Mouse (Mus musculus): ENCODE data around the gene Supt7l. TPM values are rescaled to one million over a fixed set of nuclear protein-coding genes. Genes with fewer than 3 reads are reported as not detected.
"Not testable (repeated sequence)": the region's sequence is repeated elsewhere in the genome, so short reads cannot be mapped to it uniquely, and the experiment has no call there.

Supt7l gene
- polyA plus RNA-seq (2012; rRNA removed) = 17.2 and 22.2 TPM in 2 replicates

DNA sequence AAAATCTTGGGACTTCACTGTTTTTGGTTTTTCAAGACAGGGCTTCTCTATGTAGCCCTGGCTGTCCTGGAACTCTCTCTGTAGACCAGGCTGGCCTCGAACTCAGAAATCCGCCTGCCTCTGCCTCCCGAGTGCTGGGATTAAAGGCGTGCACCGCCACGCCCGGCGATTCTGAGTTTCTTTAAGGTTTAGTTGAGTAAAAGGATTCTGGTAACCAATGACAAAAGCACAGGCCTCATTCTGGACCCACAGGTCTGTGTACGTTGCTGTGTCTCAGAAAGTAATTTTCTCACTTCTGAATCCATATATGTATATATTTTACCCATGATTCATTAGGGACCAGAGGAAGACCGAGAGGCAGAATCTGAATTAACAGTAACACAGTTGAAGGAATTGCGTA is at the start of gene Supt7l:
Gene Supt7l, minus strand, starts transcription at position 101 of the 400 bp plus-strand sequence.
- DNase-seq (ENCODE audit: low read depth) = not testable (repeated sequence)

DNA sequence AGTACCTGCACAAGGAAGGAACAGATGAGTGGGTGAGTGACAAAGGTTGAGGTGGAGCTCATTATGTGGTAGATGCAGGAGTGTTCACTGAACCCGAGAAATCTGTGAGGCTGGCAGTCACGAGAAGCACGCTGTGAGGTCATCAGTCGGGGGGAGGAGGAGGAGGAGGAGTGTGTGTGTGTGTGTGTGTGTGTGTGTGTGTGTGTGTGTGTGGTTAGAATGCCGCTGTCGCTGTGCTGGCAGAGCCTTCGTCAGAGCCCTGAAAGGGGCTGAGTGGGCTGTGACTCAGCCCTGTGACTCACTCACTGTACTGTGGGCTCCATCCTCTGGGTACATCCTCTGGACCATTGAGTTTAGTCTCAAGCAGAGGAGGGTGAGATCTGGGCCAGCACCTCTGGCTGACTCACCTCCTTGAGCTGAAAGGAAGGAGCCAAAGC is 49.0 kb upstream of the Supt7l start:
- TF ChIP-seq CTCF (IDR thresholded peaks at IDR 0.05; ENCODE audit: borderline replicate concordance, extremely low read depth, insufficient read depth, insufficient read length) = no peak
- TF ChIP-seq POLR2A (IDR thresholded peaks at IDR 0.05; ENCODE audit: borderline replicate concordance, extremely low read depth, insufficient read depth, insufficient read length, poor library complexity, severe bottlenecking) = no peak
- DNase-seq (ENCODE audit: low read depth) = no peak

DNA sequence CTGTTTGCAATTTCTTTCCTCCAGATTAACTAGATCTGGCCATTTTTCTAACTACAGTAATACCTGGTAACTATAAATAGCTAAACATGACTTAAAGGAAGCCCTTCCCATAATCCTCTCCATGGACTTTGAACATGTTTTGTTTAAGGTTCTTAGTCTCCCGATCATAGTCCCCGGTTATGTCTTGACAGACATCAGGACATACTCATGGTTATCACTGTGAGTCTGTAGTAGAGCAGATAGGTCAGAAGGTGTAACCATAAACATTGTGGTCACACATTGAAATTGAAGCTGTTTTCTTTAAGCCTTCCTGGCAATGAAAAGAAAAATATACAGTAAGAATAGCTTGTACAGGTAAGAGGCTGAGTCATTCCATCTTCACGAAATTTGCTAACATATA is 46.1 kb upstream of the Supt7l start:
- no peak for DNase-seq (ENCODE audit: low read depth)
- TF ChIP-seq CTCF (IDR thresholded peaks at IDR 0.05; ENCODE audit: borderline replicate concordance, extremely low read depth, insufficient read depth, insufficient read length) = no peak
- TF ChIP-seq POLR2A (IDR thresholded peaks at IDR 0.05; ENCODE audit: borderline replicate concordance, extremely low read depth, insufficient read depth, insufficient read length, poor library complexity, severe bottlenecking) = no peak

GRCm38 (mm10) chr5:31571023-31571608 is 43.5 kb upstream of the Supt7l start:
- DNase-seq (ENCODE audit: low read depth) = peak; percentile 22
- TF ChIP-seq CTCF (IDR thresholded peaks at IDR 0.05; ENCODE audit: borderline replicate concordance, extremely low read depth, insufficient read depth, insufficient read length) = no peak
- no peak for TF ChIP-seq POLR2A (IDR thresholded peaks at IDR 0.05; ENCODE audit: borderline replicate concordance, extremely low read depth, insufficient read depth, insufficient read length, poor library complexity, severe bottlenecking)

- DNase-seq (ENCODE audit: low read depth) = no peak
- TF ChIP-seq CTCF (IDR thresholded peaks at IDR 0.05; ENCODE audit: borderline replicate concordance, extremely low read depth, insufficient read depth, insufficient read length) (no peak), POLR2A (IDR thresholded peaks at IDR 0.05; ENCODE audit: borderline replicate concordance, extremely low read depth, insufficient read depth, insufficient read length, poor library complexity, severe bottlenecking) (no peak)
Measured at GRCm38 (mm10) chr5:31567951-31568657, 40.5 kb upstream of the Supt7l start.

GRCm38 (mm10) chr5:31566457-31566856 is 38.9 kb upstream of the Supt7l start:
- DNase-seq (ENCODE audit: low read depth) = no peak
- TF ChIP-seq POLR2A (IDR thresholded peaks at IDR 0.05; ENCODE audit: borderline replicate concordance, extremely low read depth, insufficient read depth, insufficient read length, poor library complexity, severe bottlenecking) (no peak), CTCF (IDR thresholded peaks at IDR 0.05; ENCODE audit: borderline replicate concordance, extremely low read depth, insufficient read depth, insufficient read length) (no peak)

- no peak for DNase-seq (ENCODE audit: low read depth)
- no peak for TF ChIP-seq POLR2A (IDR thresholded peaks at IDR 0.05; ENCODE audit: borderline replicate concordance, extremely low read depth, insufficient read depth, insufficient read length, poor library complexity, severe bottlenecking)
- no peak for TF ChIP-seq CTCF (IDR thresholded peaks at IDR 0.05; ENCODE audit: borderline replicate concordance, extremely low read depth, insufficient read depth, insufficient read length)
Measured at GRCm38 (mm10) chr5:31566026-31566425, 38.4 kb upstream of the Supt7l start.

DNA sequence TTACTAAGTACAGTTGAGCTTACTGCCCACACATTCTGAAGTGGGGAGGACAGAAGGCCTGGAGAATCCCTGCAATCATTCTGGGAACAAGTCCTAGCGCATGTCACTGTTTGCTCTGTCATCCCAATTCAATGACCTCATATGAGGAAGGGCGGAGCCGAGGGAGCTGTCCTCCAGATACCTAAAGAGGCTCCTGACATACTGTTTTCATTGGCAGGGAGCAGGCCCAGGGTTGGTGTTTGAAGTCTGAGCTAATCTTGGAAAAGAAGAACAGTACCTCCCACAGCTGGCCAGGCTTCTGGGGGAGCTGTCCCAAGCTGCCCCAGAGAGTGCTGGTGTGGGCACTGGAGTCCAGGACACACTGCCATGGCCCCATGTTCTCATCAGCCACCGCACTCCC is 37.4 kb upstream of the Supt7l start:
- TF ChIP-seq CTCF (IDR thresholded peaks at IDR 0.05; ENCODE audit: borderline replicate concordance, extremely low read depth, insufficient read depth, insufficient read length) (no peak), POLR2A (IDR thresholded peaks at IDR 0.05; ENCODE audit: borderline replicate concordance, extremely low read depth, insufficient read depth, insufficient read length, poor library complexity, severe bottlenecking) (no peak)
- DNase-seq (ENCODE audit: low read depth) = no peak

DNA sequence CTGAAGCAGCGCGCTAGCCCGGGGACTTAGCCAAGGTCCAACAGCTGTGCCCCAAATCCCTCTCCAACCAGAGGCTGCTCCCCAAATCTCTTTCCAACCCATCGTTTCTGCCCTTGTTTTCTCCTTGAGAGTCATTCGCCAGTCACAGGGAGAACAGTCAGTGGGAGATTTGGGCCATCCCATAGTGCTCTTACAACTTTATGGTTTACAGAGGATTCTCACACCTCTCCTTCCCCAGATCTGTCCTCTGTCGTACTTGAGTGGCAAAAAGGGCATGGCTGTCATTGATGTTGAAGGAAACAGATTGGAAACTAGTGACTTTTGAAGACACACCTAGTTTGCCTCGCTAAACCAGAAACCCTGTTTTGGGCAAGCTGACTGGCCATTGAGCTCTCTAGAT is 36.3 kb upstream of the Supt7l start:
- TF ChIP-seq POLR2A (IDR thresholded peaks at IDR 0.05; ENCODE audit: borderline replicate concordance, extremely low read depth, insufficient read depth, insufficient read length, poor library complexity, severe bottlenecking) = no peak
- TF ChIP-seq CTCF (IDR thresholded peaks at IDR 0.05; ENCODE audit: borderline replicate concordance, extremely low read depth, insufficient read depth, insufficient read length) = no peak
- DNase-seq (ENCODE audit: low read depth) = no peak

- DNase-seq (ENCODE audit: low read depth) = peak; percentile 90
- no peak for TF ChIP-seq POLR2A (IDR thresholded peaks at IDR 0.05; ENCODE audit: borderline replicate concordance, extremely low read depth, insufficient read depth, insufficient read length, poor library complexity, severe bottlenecking)
- peak; percentile 94 for TF ChIP-seq CTCF (IDR thresholded peaks at IDR 0.05; ENCODE audit: borderline replicate concordance, extremely low read depth, insufficient read depth, insufficient read length)
Measured at GRCm38 (mm10) chr5:31563496-31563895, 35.9 kb upstream of the Supt7l start.

DNA sequence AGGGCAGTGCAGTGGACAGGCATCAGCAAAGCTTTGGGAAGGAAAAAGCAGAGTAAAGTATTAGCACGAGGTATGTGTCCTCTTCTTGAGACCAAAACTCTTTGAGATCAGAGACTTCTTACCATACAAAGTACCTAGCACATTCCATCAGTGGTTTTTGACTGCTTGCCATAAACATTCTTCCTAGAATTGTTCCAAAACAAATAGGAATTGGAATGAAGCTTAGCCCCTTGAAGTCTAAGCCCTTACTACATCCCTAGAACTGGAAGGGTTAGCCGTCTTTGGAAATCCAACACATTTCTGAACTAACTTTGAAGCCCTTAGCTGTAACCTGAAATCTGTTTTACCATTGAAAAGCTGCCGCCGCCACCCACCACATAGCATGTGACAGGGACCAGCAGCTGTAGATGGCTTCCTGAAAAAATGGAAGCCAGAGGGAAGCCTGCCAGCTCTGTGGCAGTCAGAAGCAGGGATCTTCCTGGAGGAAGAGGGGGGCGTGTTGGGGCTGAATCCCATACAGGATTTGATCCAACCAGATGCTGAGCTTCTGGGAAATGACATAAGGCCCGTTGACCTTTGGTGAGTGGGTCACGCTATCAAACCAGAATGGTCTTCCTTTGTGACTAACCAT is 34.5 kb upstream of the Supt7l start:
- peak; percentile 33 for DNase-seq (ENCODE audit: low read depth)
- TF ChIP-seq POLR2A (IDR thresholded peaks at IDR 0.05; ENCODE audit: borderline replicate concordance, extremely low read depth, insufficient read depth, insufficient read length, poor library complexity, severe bottlenecking) = no peak

DNA sequence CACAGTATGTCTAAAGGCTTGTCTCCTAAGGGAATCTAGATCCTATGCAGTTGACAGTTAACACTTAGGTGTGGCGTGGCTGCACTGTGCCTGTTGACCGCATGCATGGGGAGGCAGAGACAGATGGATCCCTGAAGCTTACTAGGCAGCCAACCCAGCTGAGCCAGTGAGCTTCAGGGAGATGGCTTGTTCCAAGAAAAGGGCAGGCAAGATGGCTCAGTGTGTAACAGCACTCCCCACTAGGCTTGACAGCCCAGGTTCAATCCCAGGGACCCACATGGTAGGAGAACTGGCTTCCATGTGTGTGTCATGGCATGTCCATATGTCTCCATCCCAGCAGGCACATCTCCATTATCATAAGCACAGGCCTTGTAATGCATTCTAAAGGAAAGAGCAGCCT is 32.7 kb upstream of the Supt7l start:
- no peak for TF ChIP-seq POLR2A (IDR thresholded peaks at IDR 0.05; ENCODE audit: borderline replicate concordance, extremely low read depth, insufficient read depth, insufficient read length, poor library complexity, severe bottlenecking)
- TF ChIP-seq CTCF (IDR thresholded peaks at IDR 0.05; ENCODE audit: borderline replicate concordance, extremely low read depth, insufficient read depth, insufficient read length) = no peak
- DNase-seq (ENCODE audit: low read depth) = no peak
